Mouse (Mus musculus): ENCODE results near the gene Hnrnph1.

The Hnrnph1 gene

DNA sequence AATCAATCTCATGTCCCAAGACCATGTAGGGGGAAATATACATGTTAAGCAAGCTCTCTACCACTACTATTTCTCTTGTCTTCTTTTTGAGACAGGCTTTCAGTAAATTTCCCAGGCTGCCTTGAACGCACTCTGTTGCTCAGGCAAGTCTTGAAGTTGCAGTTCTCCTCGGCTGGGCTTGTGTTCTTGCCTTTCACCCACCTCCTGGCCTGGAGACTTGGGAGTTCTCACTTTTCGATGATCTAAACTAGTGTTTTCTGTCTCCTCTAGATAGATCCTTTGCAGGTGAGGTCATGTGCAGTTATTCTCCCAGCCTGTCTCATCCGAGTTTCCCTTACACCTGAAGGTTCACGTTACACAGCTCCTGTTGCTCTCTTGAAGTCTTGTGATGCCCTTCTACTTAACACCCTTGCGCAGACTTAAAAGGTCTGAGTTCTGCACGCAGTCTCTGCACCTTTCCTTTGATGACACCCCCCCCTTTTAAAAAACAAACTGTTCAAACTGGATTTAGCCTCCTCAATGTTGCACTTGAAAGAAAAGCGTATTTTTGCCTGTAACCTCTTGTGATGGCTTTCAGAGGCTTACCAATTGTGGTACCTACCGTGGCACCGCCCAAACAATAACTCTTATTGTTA lies 517 bp upstream of the Hnrnph1 start:
- H3K4me1 ChIP-seq (replicated peaks; ENCODE audit: low read depth, low read length) = peaks cover 40% of the 10 kb centered on the region
- H3K36me3 ChIP-seq (ENCODE audit: insufficient read depth, low read length) = peaks cover 23% of the 10 kb centered on the region
- H3K27me3 ChIP-seq (ENCODE audit: insufficient read depth, low read length) = peaks cover 28% of the 10 kb centered on the region
- TF ChIP-seq NANOG (IDR thresholded peaks at IDR 0.05; ENCODE audit: borderline replicate concordance, low read length) (no peak), CTCF (conservative IDR thresholded peaks at IDR 0.05; ENCODE audit: low read length) (no peak), POU5F1 (IDR thresholded peaks at IDR 0.05; ENCODE audit: borderline replicate concordance, low read length) (no peak)
- H3K4me3 ChIP-seq (replicated peaks; ENCODE audit: low read length) = peak overlapping the region; percentile 98
- H3K9me3 ChIP-seq (ENCODE audit: low read length) = no peaks in the 10 kb centered on the region

DNA sequence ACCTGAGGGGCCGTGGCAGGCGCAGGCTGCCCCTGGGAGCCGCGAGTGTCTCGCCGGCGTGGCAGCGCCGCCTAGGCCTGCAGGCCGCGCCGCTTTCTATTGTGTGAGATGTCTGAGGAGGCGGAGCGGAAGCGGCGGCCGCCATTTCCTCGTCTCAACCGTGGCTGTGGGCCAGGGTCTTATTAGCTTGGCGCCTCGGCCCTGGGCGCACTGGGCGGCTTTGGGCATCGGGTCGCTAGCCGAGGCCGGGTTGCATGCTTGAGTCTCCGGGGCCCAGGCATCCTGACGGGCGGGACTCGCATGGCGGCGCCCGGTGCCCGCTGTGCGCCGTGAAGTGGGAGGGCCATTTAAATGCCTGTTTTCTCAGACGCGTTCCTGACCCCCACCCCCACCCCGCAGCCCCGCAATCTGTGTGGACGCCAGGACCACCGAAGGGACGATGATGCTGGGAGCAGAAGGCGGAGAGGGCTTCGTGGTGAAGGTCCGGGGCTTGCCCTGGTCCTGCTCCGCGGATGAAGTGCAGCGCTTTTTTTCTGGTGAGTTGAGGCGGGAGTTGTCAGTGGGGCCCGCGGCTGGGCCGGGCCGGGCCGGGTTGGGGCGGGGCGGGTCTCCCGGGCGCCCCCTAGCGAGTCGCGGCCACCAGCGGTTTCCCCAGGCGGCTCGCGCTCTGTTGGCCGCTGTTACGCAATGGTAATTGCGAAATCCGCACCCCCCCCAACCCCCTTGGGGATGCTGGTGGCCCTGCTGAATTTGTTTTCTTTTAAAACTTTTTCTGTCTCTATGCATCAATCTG lies 1.3 kb downstream of the Hnrnph1 start:
- TF ChIP-seq NANOG (IDR thresholded peaks at IDR 0.05; ENCODE audit: borderline replicate concordance, low read length) (no peak), POU5F1 (IDR thresholded peaks at IDR 0.05; ENCODE audit: borderline replicate concordance, low read length) (no peak), CTCF (conservative IDR thresholded peaks at IDR 0.05; ENCODE audit: low read length) (no peak)
- Histone ChIP-seq H3K4me3 (replicated peaks; ENCODE audit: low read length) (peak overlapping the region; percentile 98), H3K9me3 (ENCODE audit: low read length) (no peaks in the 10 kb centered on the region), H3K27me3 (ENCODE audit: insufficient read depth, low read length) (peaks cover 21% of the 10 kb centered on the region), H3K36me3 (ENCODE audit: insufficient read depth, low read length) (peaks cover 41% of the 10 kb centered on the region), H3K4me1 (replicated peaks; ENCODE audit: low read depth, low read length) (peaks cover 40% of the 10 kb centered on the region)

DNA sequence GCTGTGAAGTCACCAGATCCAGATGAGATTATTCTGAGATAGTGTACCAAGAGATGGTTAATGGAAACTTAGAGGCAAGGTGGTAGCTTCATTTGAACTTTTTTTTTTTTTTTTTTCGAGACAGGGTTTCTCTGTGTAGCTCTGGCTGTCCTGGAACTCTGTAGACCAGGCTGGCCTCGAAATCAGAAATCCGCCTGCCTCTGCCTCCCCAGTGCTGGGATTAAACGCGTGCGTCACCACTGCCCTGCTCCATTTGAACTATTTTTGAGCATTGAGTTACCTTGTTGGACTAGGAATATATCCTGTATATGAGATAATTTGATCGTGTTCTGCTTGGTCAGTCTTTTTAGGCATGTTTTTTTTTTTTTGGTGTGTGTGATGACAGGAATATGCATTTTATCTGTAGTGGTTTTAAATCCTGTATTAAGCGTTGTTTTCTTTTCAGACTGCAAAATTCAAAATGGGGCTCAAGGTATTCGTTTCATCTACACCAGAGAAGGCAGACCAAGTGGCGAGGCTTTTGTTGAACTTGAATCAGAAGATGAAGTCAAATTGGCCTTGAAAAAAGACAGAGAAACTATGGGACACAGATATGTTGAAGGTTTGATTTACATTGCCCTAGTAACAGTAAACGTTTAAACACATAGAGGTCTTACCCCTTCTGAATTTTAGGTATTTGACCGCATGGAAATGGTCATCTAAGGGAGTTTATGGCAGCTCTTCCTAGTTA lies 2.4 kb downstream of the Hnrnph1 start:
- H3K4me3 ChIP-seq (replicated peaks; ENCODE audit: low read length) = peak overlapping the region; percentile 98
- H3K36me3 ChIP-seq (ENCODE audit: insufficient read depth, low read length) = peaks cover 49% of the 10 kb centered on the region
- no peaks in the 10 kb centered on the region for H3K9me3 ChIP-seq (ENCODE audit: low read length)
- H3K27me3 ChIP-seq (ENCODE audit: insufficient read depth, low read length) = peaks cover 21% of the 10 kb centered on the region
- TF ChIP-seq POU5F1 (IDR thresholded peaks at IDR 0.05; ENCODE audit: borderline replicate concordance, low read length) (no peak), CTCF (conservative IDR thresholded peaks at IDR 0.05; ENCODE audit: low read length) (no peak), NANOG (IDR thresholded peaks at IDR 0.05; ENCODE audit: borderline replicate concordance, low read length) (no peak)
- H3K4me1 ChIP-seq (replicated peaks; ENCODE audit: low read depth, low read length) = peaks cover 40% of the 10 kb centered on the region

DNA sequence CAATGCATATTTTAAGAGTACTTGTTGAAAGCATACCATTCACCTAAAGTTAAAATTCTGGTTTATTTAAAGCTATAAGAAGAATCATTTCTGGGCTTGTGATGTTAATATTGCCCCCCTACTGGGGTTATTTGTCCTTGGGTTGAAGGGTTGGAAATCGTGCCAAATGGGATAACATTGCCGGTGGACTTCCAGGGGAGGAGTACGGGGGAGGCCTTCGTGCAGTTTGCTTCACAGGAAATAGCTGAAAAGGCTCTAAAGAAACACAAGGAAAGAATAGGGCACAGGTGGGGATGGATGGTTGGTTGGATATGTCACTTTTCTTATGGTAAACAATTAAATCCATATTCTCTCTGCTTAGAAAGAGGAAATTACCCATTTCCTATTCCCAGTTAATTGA lies 4.5 kb downstream of the Hnrnph1 start:
- Histone ChIP-seq H3K36me3 (ENCODE audit: insufficient read depth, low read length) (peaks cover 70% of the 10 kb centered on the region), H3K4me1 (replicated peaks; ENCODE audit: low read depth, low read length) (peaks cover 34% of the 10 kb centered on the region), H3K27me3 (ENCODE audit: insufficient read depth, low read length) (peaks cover 3% of the 10 kb centered on the region), H3K9me3 (ENCODE audit: low read length) (no peaks in the 10 kb centered on the region), H3K4me3 (replicated peaks; ENCODE audit: low read length) (peak overlapping the region; percentile 32)
- TF ChIP-seq POU5F1 (IDR thresholded peaks at IDR 0.05; ENCODE audit: borderline replicate concordance, low read length) (no peak), CTCF (conservative IDR thresholded peaks at IDR 0.05; ENCODE audit: low read length) (no peak), NANOG (IDR thresholded peaks at IDR 0.05; ENCODE audit: borderline replicate concordance, low read length) (no peak)

DNA sequence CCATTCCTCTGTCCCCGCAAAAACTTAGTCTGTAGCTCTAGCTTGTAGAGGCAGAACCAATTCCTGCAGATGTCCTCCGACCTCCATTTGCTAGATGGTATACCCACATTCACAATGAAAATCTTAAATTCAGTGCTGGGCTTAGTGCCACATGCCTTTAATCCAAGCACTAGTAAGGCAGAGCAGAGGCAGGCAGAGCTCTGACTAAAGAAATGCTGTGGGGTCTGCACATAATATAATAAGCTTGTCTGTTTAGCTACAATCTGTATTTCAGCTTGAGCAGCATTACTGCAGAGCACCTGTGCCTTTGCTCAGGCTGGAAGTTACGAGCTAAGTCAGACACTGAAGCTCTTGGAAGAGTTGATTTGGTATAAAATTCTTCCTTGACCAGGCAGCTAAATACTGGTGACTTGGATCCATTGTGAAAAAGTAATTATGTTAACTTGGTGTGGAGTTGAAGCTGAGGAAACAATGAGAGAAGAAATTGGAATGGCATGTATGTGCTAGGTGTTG lies 10.4 kb downstream of the Hnrnph1 start:
- Histone ChIP-seq H3K9me3 (ENCODE audit: low read length) (no peaks in the 10 kb centered on the region), H3K27me3 (ENCODE audit: insufficient read depth, low read length) (no peaks in the 10 kb centered on the region), H3K4me3 (replicated peaks; ENCODE audit: low read length) (no peak overlapping the region), H3K36me3 (ENCODE audit: insufficient read depth, low read length) (peaks cover 68% of the 10 kb centered on the region), H3K4me1 (replicated peaks; ENCODE audit: low read depth, low read length) (peaks cover 49% of the 10 kb centered on the region)
- TF ChIP-seq POU5F1 (IDR thresholded peaks at IDR 0.05; ENCODE audit: borderline replicate concordance, low read length) = no peak
- TF ChIP-seq NANOG (IDR thresholded peaks at IDR 0.05; ENCODE audit: borderline replicate concordance, low read length) = no peak
- TF ChIP-seq CTCF (conservative IDR thresholded peaks at IDR 0.05; ENCODE audit: low read length) = no peak

DNA sequence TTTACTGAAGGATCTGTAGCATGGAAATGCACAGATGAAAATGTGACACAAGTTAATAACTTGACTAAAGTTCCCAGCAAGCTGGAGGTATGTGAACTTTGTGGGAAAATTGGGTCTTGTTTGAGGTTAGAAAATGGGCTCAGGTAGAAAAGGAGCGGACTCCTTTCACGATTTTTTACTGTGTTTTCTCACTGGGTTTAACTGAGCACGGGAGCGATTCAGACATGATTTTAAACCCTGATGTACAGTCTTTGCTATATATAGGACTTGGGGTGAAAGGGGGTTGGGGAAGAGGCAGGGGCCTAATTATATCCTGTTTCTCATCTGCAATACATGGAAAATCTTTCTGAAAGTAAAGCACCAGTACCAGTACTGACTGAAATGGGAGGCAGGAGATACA lies 10.9 kb downstream of the Hnrnph1 start:
- TF ChIP-seq POU5F1 (IDR thresholded peaks at IDR 0.05; ENCODE audit: borderline replicate concordance, low read length) = no peak
- TF ChIP-seq NANOG (IDR thresholded peaks at IDR 0.05; ENCODE audit: borderline replicate concordance, low read length) = no peak
- no peak for TF ChIP-seq CTCF (conservative IDR thresholded peaks at IDR 0.05; ENCODE audit: low read length)
- Histone ChIP-seq H3K27me3 (ENCODE audit: insufficient read depth, low read length) (no peaks in the 10 kb centered on the region), H3K36me3 (ENCODE audit: insufficient read depth, low read length) (peaks cover 64% of the 10 kb centered on the region)

DNA sequence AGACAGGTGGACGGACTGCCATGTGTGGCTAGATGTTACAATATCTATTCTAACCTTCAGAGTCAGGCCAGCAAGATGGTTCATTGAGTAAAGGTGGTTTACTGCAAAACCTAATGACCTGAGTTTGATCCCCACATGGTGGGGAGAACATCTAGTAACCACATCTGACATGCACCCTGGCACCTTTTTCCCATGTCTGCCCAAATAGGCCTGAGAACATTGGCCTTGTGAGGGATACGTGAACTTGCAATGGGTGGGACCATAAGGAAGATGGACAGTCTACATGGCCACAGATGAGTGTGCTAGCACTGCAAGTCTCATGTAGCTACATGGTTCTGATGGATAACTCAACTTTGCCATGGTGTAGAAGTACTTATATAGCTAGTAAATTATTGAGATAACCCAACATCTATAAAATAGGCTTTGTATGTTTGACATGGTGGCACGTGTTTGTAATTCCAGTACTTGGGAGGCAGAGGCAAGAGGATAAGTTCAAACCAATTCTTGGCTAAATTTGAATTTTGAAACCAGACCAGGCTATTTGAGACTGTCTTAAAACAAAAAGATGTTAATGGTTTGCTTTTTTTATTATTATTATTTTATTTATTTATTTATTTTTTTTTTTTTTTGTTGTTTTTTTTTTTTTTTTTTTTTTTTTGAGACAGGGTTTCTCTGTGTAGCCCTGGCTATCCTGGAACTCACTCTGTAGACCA lies 11.6 kb downstream of the Hnrnph1 start:
- no peaks in the 10 kb centered on the region for H3K9me3 ChIP-seq (ENCODE audit: low read length)
- H3K4me1 ChIP-seq (replicated peaks; ENCODE audit: low read depth, low read length) = peaks cover 55% of the 10 kb centered on the region
- no peaks in the 10 kb centered on the region for H3K27me3 ChIP-seq (ENCODE audit: insufficient read depth, low read length)
- H3K4me3 ChIP-seq (replicated peaks; ENCODE audit: low read length) = no peak overlapping the region
- H3K36me3 ChIP-seq (ENCODE audit: insufficient read depth, low read length) = peaks cover 62% of the 10 kb centered on the region
- TF ChIP-seq NANOG (IDR thresholded peaks at IDR 0.05; ENCODE audit: borderline replicate concordance, low read length) (no peak), CTCF (conservative IDR thresholded peaks at IDR 0.05; ENCODE audit: low read length) (no peak), POU5F1 (IDR thresholded peaks at IDR 0.05; ENCODE audit: borderline replicate concordance, low read length) (no peak)

More for the DNA sequence above, 10.9 kb downstream of the Hnrnph1 start:
- H3K9me3 ChIP-seq (ENCODE audit: low read length) = no peaks in the 10 kb centered on the region
- H3K4me3 ChIP-seq (replicated peaks; ENCODE audit: low read length) = no peak overlapping the region
- H3K4me1 ChIP-seq (replicated peaks; ENCODE audit: low read depth, low read length) = peaks cover 51% of the 10 kb centered on the region

Measured in E14TG2a.4 (cell line).